Mouse (Mus musculus): ENCODE measurements around the gene Slc7a6.
"Not testable (repeated sequence)": the region's sequence is repeated elsewhere in the genome, so short reads cannot be mapped to it uniquely, and the experiment has no call there.

Slc7a6 gene

DNA sequence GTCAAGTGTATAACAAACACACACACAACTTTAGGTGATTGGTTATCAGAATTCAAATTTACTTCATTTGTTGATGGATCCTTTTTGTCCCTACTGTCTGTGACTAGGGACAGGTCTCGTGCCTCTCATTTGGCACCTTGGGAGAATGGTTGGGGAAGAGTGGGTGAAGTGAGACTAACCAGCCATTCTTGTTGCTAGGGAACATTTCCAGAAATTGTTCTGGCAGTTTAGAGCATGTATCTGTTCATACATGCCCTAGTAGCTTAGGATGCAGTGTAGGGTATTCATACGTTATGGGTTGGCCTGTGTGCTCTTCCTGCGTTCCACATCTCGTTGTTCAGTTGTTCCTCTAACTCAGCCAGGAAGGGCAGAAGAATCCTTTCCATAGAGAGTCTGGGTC, 20.5 kb downstream of the Slc7a6 start:
- DNase-seq (ENCODE audit: low spot score): no peak

DNA sequence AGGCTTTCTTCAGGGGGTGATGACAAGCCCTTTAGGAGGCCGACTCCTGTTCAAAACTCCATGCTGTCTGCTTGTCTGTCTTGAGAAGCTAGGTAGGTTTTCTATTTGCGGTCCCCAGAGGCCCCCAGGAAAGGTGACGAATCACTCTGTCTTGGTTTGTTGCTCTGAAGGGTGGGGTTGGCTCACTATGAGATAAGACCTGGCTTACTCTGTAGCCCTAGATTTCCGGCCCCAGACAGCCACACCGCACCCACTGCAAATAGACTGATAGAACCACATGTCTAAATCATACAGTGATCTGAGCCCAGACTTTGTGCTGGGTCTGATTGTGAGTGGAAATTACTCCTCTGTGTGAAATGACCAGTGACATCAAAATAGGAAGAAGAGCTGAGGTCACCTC, 23.0 kb downstream of the Slc7a6 start:
- DNase-seq (ENCODE audit: low spot score): no peak

DNA sequence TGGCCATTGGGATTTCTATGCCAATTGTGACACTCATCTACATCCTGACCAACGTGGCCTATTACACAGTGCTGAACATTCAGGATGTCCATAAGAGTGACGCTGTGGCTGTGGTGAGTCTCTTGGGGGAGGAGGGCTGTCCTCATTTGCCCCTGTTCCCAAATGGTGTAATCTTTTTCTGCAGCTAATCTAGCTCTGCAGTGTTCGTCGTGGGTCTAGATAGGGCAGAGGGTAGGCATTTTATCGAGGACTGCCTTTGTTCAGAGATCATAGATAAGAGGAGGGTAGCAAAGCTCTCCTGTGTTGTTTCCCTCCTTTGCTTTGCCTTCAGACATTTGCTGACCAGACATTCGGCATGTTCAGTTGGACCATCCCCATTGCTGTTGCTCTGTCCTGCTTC, 24.5 kb downstream of the Slc7a6 start:
- DNase-seq (ENCODE audit: low spot score): no peak

DNA sequence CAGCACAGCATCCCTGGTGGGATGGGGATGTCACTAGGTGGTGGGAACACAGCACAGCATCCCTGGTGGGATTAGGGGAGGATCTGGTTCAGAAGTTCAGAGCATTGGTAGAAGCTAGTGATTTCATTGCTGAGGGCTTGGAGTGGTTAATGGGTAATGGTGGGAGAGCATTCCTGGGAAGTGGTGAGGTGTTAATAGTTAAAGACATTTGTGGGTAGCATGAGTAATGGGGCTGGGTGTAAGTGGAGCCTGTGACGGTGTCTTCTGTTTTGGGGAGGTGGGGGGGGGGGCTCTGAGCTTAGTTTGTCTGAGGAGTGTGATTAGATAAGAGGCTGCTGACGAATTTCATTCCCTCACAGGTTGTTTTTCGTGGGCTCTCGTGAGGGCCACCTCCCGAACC, 25.4 kb downstream of the Slc7a6 start:
- no peak for DNase-seq (ENCODE audit: low spot score)

DNA sequence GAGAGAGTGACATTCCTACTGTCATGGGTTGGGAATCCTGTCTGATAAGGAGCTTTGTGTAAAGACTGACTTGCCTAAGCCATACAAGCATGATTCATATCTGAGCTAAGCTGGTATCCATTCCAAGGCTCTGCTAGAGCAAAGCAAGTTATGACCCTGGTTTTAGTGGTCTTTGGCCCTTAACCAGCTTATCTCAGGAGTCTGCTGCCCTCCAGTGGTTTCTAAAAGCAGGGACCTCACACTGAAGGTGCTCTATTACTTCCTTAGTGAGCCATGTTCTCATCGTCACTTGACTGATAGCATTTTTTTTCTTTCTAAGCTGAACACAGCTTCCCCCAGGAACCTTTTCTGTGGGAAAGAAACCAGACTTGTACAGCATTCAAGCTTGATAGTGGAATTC, 30.1 kb downstream of the Slc7a6 start:
- no peak for DNase-seq (ENCODE audit: low spot score)

DNA sequence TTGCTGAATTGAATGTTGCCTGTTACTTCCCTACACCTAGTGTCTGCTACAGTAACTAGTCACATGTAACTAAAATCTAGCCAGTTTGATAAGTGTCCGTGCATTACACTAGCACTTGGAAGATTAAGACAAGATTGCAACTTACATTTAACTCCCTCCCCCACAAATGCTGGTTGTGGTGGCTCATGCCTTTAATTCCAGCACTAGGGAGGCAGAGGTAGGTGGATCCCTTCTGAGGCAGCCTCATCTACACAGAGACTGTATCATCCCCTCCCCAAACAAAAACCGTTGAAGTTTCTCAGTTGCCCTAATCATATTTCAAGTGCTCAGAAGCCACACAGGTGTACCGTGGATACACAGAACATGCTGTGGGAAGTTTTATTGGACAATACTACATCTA, 30.9 kb downstream of the Slc7a6 start:
- DNase-seq (ENCODE audit: low spot score): not testable (repeated sequence)

DNA sequence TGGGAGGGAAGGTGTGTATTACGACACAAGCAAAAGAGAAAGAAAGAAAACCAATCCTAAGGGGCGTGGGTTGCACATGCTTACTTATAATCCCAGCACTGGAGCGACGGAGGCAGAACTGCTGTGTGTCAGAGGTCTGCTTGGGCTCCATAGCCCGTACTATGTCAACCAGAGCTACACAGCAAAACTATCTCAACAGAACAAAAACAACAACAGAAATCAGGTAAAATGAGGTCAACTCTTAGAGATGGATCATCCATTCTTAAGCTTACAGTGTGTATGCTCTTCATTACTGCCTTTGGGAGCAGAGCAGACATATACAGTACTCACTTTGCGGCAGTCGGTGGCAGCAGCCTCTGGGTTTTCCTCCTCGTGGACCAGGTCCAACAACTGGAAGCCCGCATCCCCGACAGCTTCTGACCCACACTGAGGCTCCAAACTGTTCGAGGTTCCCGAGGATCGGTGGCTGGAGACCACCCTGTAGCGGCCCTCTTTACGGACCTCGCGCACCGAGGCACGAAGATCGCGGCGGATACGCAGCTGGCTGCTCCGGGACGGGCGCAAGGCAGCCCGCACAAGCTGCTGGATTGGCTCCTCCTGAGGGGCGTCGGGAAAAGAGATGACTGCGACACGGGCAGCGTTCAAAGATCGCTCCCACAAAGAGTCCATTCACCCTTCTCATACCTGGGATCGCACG, 41.5 kb downstream of the Slc7a6 start:
- DNase-seq (ENCODE audit: low spot score): no peak

DNA sequence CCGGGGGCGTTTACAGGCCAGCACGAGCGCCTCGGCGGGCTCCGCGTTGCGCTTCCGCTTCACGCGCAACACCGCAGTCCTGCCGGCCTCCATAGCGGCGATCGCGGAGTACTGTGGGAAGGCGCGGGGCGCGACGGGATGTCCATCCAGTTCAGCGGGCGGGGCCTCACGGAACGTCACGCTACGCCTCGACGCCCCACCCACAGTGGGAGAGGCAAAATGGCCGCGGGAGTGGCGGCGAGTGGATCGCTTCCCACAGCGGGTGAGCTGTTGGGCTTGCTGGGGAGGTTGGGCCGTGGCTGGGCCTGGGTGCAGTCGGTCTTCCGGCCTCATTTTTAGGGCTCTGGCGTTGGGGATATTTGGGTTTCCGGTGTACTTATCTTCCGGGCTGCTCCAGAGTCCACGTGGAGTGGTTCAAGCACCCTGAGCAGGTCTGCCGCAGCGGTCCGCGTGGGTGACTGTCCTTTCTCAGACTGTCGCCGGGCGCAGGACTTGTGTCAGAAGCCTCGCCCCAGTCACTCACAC, 42.2 kb downstream of the Slc7a6 start, which contains the start of the genes Slc7a6os and Prmt7:
Slc7a6os (minus strand) TSS at position 115 of the 525 bp plus-strand sequence.
Prmt7 (plus strand) TSS at position 116 of the 525 bp plus-strand sequence.
- peak; percentile 96 for DNase-seq (ENCODE audit: low spot score)

DNA sequence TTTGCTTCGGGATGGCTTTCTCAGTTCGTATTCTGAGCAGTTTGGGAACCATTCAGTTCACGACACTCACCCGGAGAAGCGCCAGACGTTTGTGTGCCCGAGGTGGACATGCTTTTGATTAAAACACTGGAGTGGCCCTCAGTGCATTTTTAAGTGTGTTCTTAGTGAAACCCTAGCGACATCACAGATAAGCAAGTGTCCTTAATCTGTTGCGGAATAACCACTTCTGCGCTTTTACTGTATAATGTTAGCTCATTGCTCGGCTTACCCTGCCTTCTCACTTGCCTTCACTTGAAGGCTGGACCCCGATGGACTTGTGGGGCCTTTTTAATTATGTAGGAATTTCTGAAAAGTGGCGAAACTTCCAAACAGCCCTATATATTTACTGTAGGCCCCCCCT, 42.8 kb downstream of the Slc7a6 start:
- DNase-seq (ENCODE audit: low spot score): no peak

DNA sequence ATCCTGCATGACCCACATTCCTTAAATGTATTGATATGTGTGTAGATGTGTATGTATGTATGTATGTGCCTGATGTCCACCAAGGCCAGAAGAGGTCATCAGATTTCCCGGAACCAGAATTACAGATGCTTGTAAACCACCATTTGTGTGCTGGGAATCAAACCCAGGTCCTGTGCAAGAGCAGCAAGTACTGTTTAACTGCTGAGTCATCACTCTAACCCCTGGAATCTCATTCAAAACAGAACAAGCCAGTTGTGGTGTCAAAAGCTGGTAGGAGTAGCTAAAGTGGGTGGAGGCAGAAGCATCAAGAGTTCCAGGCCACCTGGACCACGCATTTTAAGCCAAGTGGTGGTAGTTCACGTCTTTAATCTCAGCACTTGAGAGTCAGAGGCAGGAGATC, 45.3 kb downstream of the Slc7a6 start:
- DNase-seq (ENCODE audit: low spot score): no peak

DNA sequence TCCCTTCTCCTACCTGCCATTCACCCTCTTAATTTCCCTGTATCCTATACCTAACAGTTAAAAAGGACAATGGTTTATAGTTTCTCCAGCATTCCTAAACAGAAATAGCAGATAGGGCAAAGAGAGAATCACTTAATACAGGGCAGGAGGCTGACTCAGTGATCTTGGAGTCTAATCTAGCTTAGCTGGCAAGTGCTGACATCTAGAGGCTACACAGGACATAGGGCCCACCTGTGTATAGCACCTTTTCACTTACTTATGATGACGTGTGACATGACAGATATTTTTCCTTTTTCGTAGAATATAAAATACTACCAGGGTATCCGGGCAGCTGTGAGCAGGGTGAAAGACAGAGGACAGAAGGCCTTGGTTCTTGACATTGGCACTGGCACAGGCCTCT, 51.0 kb downstream of the Slc7a6 start:
- DNase-seq (ENCODE audit: low spot score): no peak

DNA sequence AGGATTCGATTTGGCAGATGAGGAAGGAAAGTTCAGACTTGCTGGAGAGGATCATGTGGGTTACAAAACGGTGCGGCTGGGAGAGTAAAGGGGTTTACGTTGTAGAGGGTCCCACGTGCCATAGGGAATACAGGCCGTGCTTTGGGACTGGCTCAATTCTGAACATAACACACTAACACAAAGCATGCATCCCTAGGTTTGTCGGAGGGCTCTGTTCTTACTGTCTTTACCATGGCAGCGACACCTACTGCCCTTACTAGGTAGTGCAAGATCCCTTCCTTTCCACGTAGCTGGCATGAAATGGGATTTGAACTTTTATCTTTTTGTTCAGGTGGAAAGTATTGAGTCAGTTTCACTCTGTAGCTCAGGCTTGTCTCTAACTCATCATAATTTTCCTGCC, 57.9 kb downstream of the Slc7a6 start:
- peak; percentile 29 for DNase-seq (ENCODE audit: low spot score)

DNA sequence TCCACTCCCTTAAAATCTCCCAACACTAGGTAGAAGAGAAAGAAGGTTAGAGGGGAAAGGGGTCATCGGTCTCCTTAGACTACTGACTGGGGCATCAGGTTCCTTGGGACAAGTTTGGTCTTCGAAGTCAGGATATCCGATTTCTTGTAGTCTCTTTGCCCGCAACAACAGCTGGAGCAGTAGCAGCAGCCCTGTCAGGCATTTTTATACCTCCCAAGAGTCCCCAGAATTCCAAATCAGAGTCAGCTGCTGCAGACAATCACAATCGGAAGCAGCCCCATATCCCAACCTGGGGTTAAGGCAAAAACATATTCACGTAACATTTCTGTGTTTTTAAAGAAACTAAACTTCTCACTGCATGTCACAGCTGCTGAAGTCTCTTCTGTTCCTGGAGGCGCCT, 62.9 kb downstream of the Slc7a6 start:
- no peak for DNase-seq (ENCODE audit: low spot score)

DNA sequence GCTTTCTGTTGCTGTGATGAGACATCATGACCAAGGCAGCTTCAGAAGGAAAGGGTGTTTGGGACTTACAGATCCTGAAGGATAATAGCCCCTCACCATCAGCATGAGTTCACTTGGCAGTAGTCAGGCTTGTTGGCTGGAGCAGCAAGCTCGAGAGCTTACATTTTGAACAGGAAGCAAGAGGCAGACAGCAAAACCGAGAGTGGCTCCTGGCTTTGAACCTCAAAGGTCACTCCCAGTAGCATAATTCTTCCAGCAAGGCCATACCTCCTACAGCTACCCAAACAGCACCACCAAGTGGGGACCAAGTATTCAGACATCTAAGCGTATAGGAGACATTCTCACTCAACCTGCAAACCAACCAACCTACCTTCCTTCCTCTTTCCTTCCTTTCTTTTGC, 64.1 kb downstream of the Slc7a6 start:
- DNase-seq (ENCODE audit: low spot score): no peak

DNA sequence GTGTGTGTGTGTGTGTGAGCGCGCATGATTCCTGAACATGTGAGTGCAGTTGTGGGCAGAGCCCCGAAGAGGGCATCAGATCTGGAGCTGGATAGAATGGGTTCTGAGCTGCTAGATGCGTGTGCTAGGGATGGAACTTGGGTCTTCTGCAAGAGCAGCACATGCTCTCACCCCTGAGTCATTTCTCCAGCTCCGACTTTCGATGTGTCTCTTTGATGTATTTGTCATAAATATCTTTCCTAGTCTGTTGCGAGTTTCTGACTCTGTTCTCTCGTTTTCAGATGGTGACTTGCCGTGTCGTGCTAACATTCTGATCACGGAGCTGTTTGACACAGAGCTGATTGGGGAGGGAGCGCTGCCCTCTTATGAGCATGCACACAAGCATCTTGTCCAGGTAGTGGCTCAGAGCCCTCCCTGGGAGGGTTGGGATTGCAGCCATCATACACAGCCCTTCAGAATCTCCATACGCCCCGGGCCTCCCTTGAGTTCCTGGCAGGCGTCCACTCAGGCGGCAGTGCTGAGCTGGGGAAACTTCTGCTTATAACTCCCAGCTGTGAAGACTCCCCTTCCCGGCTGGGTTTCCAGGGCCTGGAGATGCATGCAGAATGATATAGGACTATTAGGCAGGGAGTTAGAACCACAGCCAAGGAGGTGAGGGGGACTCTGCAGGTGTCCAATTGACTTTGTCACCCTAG, 66.1 kb downstream of the Slc7a6 start:
- DNase-seq (ENCODE audit: low spot score): no peak

DNA sequence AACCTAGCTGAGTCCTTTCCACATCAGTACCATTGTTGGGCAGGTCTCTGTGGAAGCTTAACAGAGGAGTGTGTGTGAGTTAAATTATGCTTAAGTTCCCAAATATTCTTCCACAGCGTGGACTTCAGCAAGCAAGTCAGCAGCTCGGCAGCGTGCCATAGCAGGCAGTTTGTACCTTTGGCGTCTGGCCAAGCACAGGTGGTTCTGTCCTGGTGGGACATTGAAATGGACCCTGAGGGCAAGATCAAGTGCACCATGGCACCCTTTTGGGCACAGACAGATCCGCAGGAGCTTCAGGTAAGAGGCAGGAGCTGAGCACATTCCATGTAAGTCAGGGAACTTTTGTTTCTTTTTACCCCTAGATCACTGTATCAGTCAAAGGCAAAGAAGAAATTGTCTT, 68.4 kb downstream of the Slc7a6 start:
- no peak for DNase-seq (ENCODE audit: low spot score)

Data from ovary, postnatal 36 days (tissue).